Mouse (Mus musculus) stomach, postnatal 0 days (tissue): ENCODE data around the gene Laptm4a.

ENCODE experiments used
- CTCF ChIP-seq: IDR thresholded peaks from 2 replicates; pipeline ENCODE4 v1.5.1; 2016; ENCODE audit warnings: antibody characterized with exemption, low read depth, mild to moderate bottlenecking, moderate library complexity
- EP300 ChIP-seq: optimal IDR thresholded peaks from 2 replicates; pipeline ENCODE3; 2016; ENCODE audit warnings: antibody characterized with exemption

DNA sequence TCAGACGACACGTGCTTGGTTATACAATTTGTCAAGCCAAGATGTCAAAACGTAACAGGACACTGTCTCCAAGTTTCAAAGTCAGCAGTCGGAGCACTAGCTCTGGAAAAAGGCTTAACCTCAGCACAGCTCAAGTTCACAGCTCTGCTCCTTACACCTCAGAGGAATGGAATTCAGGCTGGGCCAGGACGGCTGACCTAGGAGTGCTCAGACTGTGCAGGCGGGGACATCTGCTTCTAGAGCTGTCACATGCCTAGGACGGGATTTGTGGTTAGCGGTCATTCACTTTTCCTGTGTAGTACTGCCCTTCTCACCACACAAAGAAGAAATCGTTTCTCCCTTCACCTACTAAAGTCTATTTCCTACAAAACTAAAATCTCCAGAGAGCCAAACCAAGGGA lies 48.4 kb downstream of the Laptm4a start:
- TF ChIP-seq CTCF (no peak), EP300 (no peak)
